Mouse (Mus musculus) ES-Bruce4 (cell line): ENCODE data around the gene Ms4a2. TPM values are rescaled to one million over a fixed set of nuclear protein-coding genes. Genes with fewer than 3 reads are reported as not detected.

Experiments used
- H3K27ac ChIP-seq: 2 replicates; pipeline ENCODE4 v1.5.1; 2012; ENCODE audit warnings: low read length, inconsistent platforms; ENCODE audit not compliant: insufficient read depth
- H3K27me3 ChIP-seq: 2 replicates; pipeline ENCODE4 v1.6.1; 2012; ENCODE audit warnings: mild to moderate bottlenecking, low read length, inconsistent platforms; ENCODE audit not compliant: control insufficient read depth, poor library complexity, insufficient read depth, severe bottlenecking
- H3K36me3 ChIP-seq: 2 replicates; pipeline ENCODE4 v1.6.1; 2012; ENCODE audit warnings: inconsistent platforms, mild to moderate bottlenecking, low read length, moderate library complexity; ENCODE audit not compliant: control insufficient read depth, poor library complexity, insufficient read depth, severe bottlenecking
- H3K4me1 ChIP-seq: one replicate; pipeline ENCODE4 v1.8.1; 2011; ENCODE audit warnings: low read length; ENCODE audit not compliant: control insufficient read depth, insufficient read depth
- H3K4me3 ChIP-seq: 2 replicates; pipeline ENCODE4 v1.5.1; 2011; ENCODE audit warnings: low read depth, mild to moderate bottlenecking, low read length
- H3K9ac ChIP-seq: 2 replicates; pipeline ENCODE4 v1.6.1; 2012; ENCODE audit warnings: low read depth, mild to moderate bottlenecking, inconsistent platforms; ENCODE audit not compliant: poor library complexity, severe bottlenecking
- H3K9me3 ChIP-seq: replicated peaks from 2 replicates; pipeline ENCODE4 v1.6.1; 2012; ENCODE audit warnings: mild to moderate bottlenecking, low read length, inconsistent platforms; ENCODE audit not compliant: control insufficient read depth, poor library complexity, insufficient read depth, severe bottlenecking
- CTCF ChIP-seq: IDR thresholded peaks from one replicate; pipeline ENCODE4 v1.8.1; 2011; ENCODE audit warnings: low read depth, low read length
- EP300 ChIP-seq: IDR thresholded peaks from 2 replicates; pipeline ENCODE4 v1.6.1; 2011; ENCODE audit warnings: low read depth, low read length; ENCODE audit not compliant: insufficient read depth
- POLR2A ChIP-seq: IDR thresholded peaks from one replicate; pipeline ENCODE4 v1.8.1; 2011; ENCODE audit warnings: low read length; ENCODE audit not compliant: insufficient read depth
- polyA plus RNA-seq: library from polyadenylated mRNA; stranded (reverse); fragments of >200 nt; gene quantifications from 2 replicates; pipeline ENCODE4 v1.2.4, GENCODE M21; 2011; ENCODE audit warnings: low read depth; ENCODE audit not compliant: missing spikeins, insufficient read depth, insufficient read length

Gene Ms4a2
- not detected in 2 replicates for polyA plus RNA-seq

DNA sequence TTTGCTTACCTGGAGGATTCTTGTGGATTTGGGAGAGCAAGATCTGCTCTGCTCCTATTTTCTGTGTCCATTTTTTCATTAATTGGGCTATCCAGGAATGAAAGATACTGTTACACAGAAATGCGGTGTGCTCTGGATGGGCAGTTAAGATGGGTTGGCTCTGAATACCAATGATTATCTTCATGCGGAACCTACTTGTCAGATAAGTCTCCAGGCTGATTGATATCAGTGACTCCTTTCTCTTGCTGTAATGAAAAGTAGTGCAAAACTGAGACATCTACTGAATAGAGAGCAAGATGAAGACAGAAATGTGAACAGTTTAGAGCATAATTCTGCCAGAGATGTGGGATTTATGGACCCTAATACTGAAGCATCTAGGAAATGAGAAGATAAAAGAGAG is at the start of gene Ms4a2:
Gene Ms4a2, minus strand, starts transcription at position 169 of the 400 bp plus-strand sequence.
- H3K27ac ChIP-seq, result no peak within 1 kb of the TSS

GRCm38 (mm10) chr19:11661562-11661961 is 38.0 kb upstream of the Ms4a2 start:
- Histone ChIP-seq H3K4me1 (no peaks in the 10 kb centered on the region), H3K4me3 (no peak overlapping the region)

More for the DNA sequence above, at the start of gene Ms4a2:
- TF ChIP-seq CTCF, result no peak
- TF ChIP-seq POLR2A, result no peak
- TF ChIP-seq EP300, result no peak
- Histone ChIP-seq H3K4me3 (no peak within 1 kb of the TSS), H3K4me1 (no peaks in the 10 kb centered on the region), H3K9me3 (no peaks in the 10 kb centered on the region), H3K36me3 (no peaks in the 10 kb centered on the region), H3K27me3 (no peaks in the 10 kb centered on the region), H3K9ac (no peak within 1 kb of the TSS)

DNA sequence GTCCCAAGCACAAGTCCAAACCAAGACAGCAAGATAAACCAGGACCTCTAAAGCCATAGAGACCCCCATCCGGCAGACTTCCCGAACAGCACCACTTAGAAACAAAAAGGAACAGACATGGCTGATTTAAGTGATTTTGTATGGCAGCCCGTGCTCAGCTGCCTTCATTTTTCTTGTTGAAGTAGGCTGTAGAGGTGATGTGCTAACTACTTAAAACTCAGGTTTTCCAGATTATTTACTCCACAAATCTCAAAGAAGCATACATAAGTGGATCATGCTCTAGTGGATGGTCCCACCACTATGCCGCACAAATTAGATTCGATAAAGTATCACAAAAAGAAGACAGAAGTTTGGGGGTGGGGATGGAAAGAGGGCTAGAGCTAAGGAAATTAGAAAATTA is 36.9 kb upstream of the Ms4a2 start, which contains the start of gene Oosp2:
Gene Oosp2, minus strand, starts transcription at position 101 of the 400 bp plus-strand sequence.
- Histone ChIP-seq H3K27ac (no peak within 1 kb of the TSS), H3K4me1 (no peaks in the 10 kb centered on the region), H3K27me3 (no peaks in the 10 kb centered on the region), H3K4me3 (no peak within 1 kb of the TSS), H3K36me3 (no peaks in the 10 kb centered on the region), H3K9ac (no peak within 1 kb of the TSS), H3K9me3 (no peaks in the 10 kb centered on the region)
- no peak for TF ChIP-seq CTCF
- TF ChIP-seq POLR2A, result no peak
- no peak for TF ChIP-seq EP300

More at GRCm38 (mm10) chr19:11661562-11661961, 38.0 kb upstream of the Ms4a2 start:
- Histone ChIP-seq H3K27me3 (no peaks in the 10 kb centered on the region), H3K9me3 (no peaks in the 10 kb centered on the region), H3K9ac (no peak overlapping the region), H3K27ac (no peak overlapping the region), H3K36me3 (no peaks in the 10 kb centered on the region)
- TF ChIP-seq POLR2A (no peak), CTCF (no peak), EP300 (no peak)

DNA sequence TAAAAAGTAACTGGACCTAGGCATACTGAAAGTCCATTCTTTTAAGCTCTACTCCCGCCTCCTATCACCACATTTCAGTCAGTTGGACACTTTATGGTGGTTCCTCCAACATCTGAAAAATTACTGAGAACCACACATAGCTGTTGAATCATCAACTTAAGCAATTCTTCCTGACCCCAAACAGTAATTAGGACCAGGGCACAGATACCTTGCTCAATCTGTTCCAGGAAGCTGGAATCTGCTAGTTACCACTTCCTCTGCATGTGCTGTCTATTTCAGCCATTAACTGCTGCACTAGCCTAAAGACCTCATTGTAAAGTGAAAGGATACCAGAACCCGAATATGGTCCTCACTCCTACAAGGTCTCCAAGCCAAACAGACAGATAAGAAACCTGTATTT is 35.6 kb upstream of the Ms4a2 start:
- H3K9me3 ChIP-seq, result no peaks in the 10 kb centered on the region
- no peak overlapping the region for H3K27ac ChIP-seq
- TF ChIP-seq EP300 (no peak), POLR2A (no peak), CTCF (no peak)
- no peak overlapping the region for H3K4me3 ChIP-seq
- no peaks in the 10 kb centered on the region for H3K4me1 ChIP-seq
- no peaks in the 10 kb centered on the region for H3K27me3 ChIP-seq
- no peak overlapping the region for H3K9ac ChIP-seq
- no peaks in the 10 kb centered on the region for H3K36me3 ChIP-seq

- Histone ChIP-seq H3K27me3 (no peaks in the 10 kb centered on the region), H3K27ac (no peak overlapping the region)
These were observed 26.0 kb upstream of the Ms4a2 start for GRCm38 (mm10) chr19:11649564-11649963.

GRCm38 (mm10) chr19:11646166-11646565 is 22.6 kb upstream of the Ms4a2 start:
- no peak overlapping the region for H3K4me3 ChIP-seq
- H3K9me3 ChIP-seq, result no peaks in the 10 kb centered on the region
- no peak for TF ChIP-seq EP300
- TF ChIP-seq POLR2A, result no peak
- TF ChIP-seq CTCF, result no peak
- no peaks in the 10 kb centered on the region for H3K4me1 ChIP-seq
- no peaks in the 10 kb centered on the region for H3K36me3 ChIP-seq
- H3K27ac ChIP-seq, result no peak overlapping the region
- no peak overlapping the region for H3K9ac ChIP-seq
- H3K27me3 ChIP-seq, result no peaks in the 10 kb centered on the region

More at GRCm38 (mm10) chr19:11649564-11649963, 26.0 kb upstream of the Ms4a2 start:
- Histone ChIP-seq H3K36me3 (no peaks in the 10 kb centered on the region), H3K9ac (no peak overlapping the region), H3K4me1 (no peaks in the 10 kb centered on the region), H3K4me3 (no peak overlapping the region), H3K9me3 (no peaks in the 10 kb centered on the region)
- TF ChIP-seq EP300 (no peak), POLR2A (no peak), CTCF (no peak)
